Mouse (Mus musculus) thymus, adult 2 months (tissue): Measurements from ENCODE around the gene Tnfrsf19.

Source experiments
- CTCF ChIP-seq: fragments of 200-500 bp; IDR thresholded peaks from 2 replicates; pipeline ENCODE4 v1.5.1; 2012; ENCODE audit warnings: mild to moderate bottlenecking, control low read depth, low read length, moderate library complexity, borderline replicate concordance; ENCODE audit not compliant: control insufficient read depth, poor library complexity, insufficient read depth; ENCODE audit errors: extremely low read depth
- POLR2A ChIP-seq: fragments of 200-500 bp; IDR thresholded peaks from 2 replicates; pipeline ENCODE4 v1.6.1; 2012; ENCODE audit warnings: mild to moderate bottlenecking, low read length, control low read depth, moderate library complexity; ENCODE audit not compliant: control insufficient read depth, poor library complexity, insufficient read depth; ENCODE audit errors: extremely low read depth

GRCm38 (mm10) chr14:61069555-61069954 is 23.3 kb upstream of the Tnfrsf19 start:
- TF ChIP-seq CTCF (no peak), POLR2A (no peak)
